Mouse (Mus musculus): ENCODE results near the gene Fam57b. TPM values are rescaled to one million over a fixed set of nuclear protein-coding genes. Genes with fewer than 3 reads are reported as not detected.

Gene Fam57b
- polyA plus RNA-seq, 1 experiment from 2014 or later = not detected

DNA sequence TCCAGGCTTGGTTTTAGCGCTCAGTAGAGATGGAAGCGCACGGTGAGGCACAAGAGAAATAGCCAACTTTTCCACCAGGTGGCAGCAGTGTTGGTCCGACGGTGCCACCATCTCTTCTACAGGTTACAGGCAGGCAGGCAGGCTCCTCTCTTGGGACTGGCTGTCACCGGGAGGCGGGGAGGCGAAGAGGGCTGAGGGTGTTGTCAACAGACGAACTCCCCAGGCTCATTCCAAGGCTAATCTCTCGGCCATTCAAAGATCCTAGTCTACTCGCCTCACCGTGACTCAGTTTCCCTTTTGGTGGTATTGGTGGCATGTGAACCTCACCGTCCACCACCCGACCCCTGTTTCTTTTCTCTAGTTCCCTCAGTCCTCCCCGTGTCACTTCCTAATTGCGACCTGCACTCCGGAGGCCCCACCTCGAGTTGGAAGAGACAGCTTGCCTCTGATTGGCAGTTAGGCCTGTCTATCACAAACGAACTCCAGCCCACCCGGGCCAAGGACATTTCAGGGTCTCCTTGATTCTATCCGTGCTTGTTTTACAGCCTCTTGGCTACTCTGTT lies 34.6 kb downstream of the Fam57b start:
- 1% methylated on average over 21 of the region's 21 CpGs for WGBS
- Histone ChIP-seq H3K36me3 (ENCODE audit: control insufficient read depth, insufficient read depth, low read length) (no peaks in the 10 kb centered on the region), H3K4me2 (ENCODE audit: low read depth, severe bottlenecking) (peak overlapping the region; percentile 37; the same call in 1 of the 2 replicates), H3K9ac (ENCODE audit: low read length) (no peak overlapping the region), H3K4me3 (ENCODE audit: low read depth, low read length) (peak overlapping the region; percentile 18; the same call in 1 of the 2 replicates), H3K27ac (replicated peaks; ENCODE audit: low read depth, low read length) (no peak overlapping the region), H3K27me3 (ENCODE audit: control insufficient read depth, insufficient read depth, low read length) (no peaks in the 10 kb centered on the region), H3K4me1 (ENCODE audit: control insufficient read depth, insufficient read depth, low read length) (peaks cover 5% of the 10 kb centered on the region; the same call in 1 of the 2 replicates), H3K9me3 (ENCODE audit: control insufficient read depth, low read length) (no peaks in the 10 kb centered on the region)
- peak; percentile 57; the same call in 1 of the 2 replicates for ATAC-seq (ENCODE audit: insufficient number of reproducible peaks, low FRiP score, low TSS enrichment, low read depth)
- peak; percentile 85 for DNase-seq (ENCODE audit: low spot score)

DNA sequence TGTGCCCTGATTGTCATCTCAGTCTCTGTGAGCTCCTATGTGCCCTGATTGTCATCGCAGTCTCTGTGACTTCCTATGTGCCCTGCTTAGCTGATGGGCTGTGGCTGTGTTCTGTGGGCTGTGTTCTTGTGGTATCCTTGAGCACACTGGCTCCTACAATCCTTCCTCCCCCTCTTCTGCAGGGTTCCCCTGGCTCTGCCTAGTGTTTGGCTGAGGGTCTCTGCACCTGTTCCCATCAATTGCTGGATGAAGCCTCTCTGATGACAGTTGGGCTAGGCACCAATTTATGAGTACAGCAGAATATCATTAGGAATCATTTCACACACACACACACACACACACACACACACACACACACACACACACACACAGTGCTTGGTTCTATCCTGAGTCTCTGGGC lies 35.8 kb downstream of the Fam57b start:
- no peaks in the 10 kb centered on the region for H3K36me3 ChIP-seq (ENCODE audit: control insufficient read depth, insufficient read depth, low read length)
- H3K4me2 ChIP-seq (ENCODE audit: low read depth, severe bottlenecking) = no peak overlapping the region
- no peak overlapping the region for H3K4me3 ChIP-seq (ENCODE audit: low read depth, low read length)
- no peak for ATAC-seq (ENCODE audit: insufficient number of reproducible peaks, low FRiP score, low TSS enrichment, low read depth)
- no peak overlapping the region for H3K9ac ChIP-seq (ENCODE audit: low read length)
- H3K27me3 ChIP-seq (ENCODE audit: control insufficient read depth, insufficient read depth, low read length) = no peaks in the 10 kb centered on the region
- peaks cover 5% of the 10 kb centered on the region; the same call in 1 of the 2 replicates for H3K4me1 ChIP-seq (ENCODE audit: control insufficient read depth, insufficient read depth, low read length)
- WGBS = 94% methylated on average over 1 of the region's 1 CpGs
- no peak for DNase-seq (ENCODE audit: low spot score)
- no peak overlapping the region for H3K27ac ChIP-seq (replicated peaks; ENCODE audit: low read depth, low read length)
- H3K9me3 ChIP-seq (ENCODE audit: control insufficient read depth, low read length) = no peaks in the 10 kb centered on the region

DNA sequence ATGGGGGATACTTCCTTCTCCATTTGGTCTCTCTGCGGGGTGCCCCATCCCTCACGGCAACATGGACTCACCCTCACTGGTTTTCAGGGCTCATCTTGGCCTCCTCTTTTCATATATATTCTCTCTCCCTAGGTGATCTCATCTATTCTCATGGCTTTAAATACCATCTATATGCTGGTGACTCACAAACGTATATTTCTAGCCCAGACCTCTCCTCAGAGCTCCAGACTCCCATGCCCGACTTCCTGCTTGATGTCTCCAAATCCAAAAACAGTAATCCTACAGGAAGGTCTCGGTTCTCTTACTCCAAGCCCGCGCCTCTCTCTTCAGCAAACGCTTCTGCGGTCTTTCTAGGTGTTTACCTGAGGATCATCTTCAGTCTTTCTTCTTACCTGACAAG lies 45.8 kb downstream of the Fam57b start:
- H3K4me2 ChIP-seq (ENCODE audit: low read depth, severe bottlenecking) = no peak overlapping the region
- peaks cover 9% of the 10 kb centered on the region for H3K4me1 ChIP-seq (ENCODE audit: control insufficient read depth, insufficient read depth, low read length)
- DNase-seq (ENCODE audit: low spot score) (no peak), ATAC-seq (ENCODE audit: insufficient number of reproducible peaks, low FRiP score, low TSS enrichment, low read depth) (no peak)
- no peaks in the 10 kb centered on the region for H3K36me3 ChIP-seq (ENCODE audit: control insufficient read depth, insufficient read depth, low read length)
- no peaks in the 10 kb centered on the region for H3K9me3 ChIP-seq (ENCODE audit: control insufficient read depth, low read length)
- no peak overlapping the region for H3K4me3 ChIP-seq (ENCODE audit: low read depth, low read length)
- H3K27ac ChIP-seq (replicated peaks; ENCODE audit: low read depth, low read length) = no peak overlapping the region
- WGBS = 76% methylated on average over 9 of the region's 9 CpGs
- H3K27me3 ChIP-seq (ENCODE audit: control insufficient read depth, insufficient read depth, low read length) = peaks cover 10% of the 10 kb centered on the region
- no peak overlapping the region for H3K9ac ChIP-seq (ENCODE audit: low read length)

DNA sequence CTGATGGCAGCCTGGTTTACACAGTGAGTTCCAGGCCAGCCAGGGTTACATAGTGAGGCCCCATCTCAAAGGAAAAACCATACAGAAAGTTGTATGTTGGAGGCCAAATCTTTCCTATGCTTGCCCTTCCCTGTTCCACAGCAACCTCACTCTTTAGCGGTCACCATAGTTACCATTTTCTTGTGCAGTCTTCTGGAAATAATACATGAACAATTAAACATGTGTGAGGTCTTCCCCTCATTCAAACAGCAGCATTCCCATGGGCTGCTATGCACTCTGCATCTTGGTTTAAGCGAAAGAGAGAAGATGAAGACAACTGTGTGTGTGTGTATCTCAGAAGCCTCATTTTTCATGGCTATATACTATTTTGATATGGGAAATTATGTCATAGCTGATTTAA lies 48.0 kb downstream of the Fam57b start:
- 90% methylated on average over 2 of the region's 2 CpGs for WGBS
- no peaks in the 10 kb centered on the region for H3K9me3 ChIP-seq (ENCODE audit: control insufficient read depth, low read length)
- H3K27me3 ChIP-seq (ENCODE audit: control insufficient read depth, insufficient read depth, low read length) = peaks cover 32% of the 10 kb centered on the region
- no peak for DNase-seq (ENCODE audit: low spot score)
- no peak for ATAC-seq (ENCODE audit: insufficient number of reproducible peaks, low FRiP score, low TSS enrichment, low read depth)
- H3K4me3 ChIP-seq (ENCODE audit: low read depth, low read length) = no peak overlapping the region
- peaks cover 13% of the 10 kb centered on the region for H3K4me1 ChIP-seq (ENCODE audit: control insufficient read depth, insufficient read depth, low read length)
- H3K36me3 ChIP-seq (ENCODE audit: control insufficient read depth, insufficient read depth, low read length) = no peaks in the 10 kb centered on the region
- H3K4me2 ChIP-seq (ENCODE audit: low read depth, severe bottlenecking) = no peak overlapping the region
- H3K9ac ChIP-seq (ENCODE audit: low read length) = no peak overlapping the region
- H3K27ac ChIP-seq (replicated peaks; ENCODE audit: low read depth, low read length) = no peak overlapping the region

DNA sequence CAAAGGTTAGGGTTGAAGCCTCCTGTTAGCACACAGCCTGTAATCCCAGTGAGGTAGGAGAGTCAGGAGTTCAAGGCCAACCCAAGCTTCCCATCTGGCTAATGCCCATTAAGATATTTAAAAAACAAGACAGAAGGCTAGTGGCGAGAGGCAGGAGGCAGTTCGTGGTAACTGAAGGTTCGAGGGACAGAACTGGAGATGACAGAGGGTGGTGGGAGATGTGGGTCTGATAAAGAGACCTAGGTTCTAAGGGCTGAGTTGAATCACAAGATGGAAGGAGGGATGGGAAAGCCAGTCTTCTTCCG lies 49.6 kb downstream of the Fam57b start, which contains the start of gene Doc2a:
Gene Doc2a (plus strand): TSS at position 301 of the 305 bp plus-strand sequence.
- Histone ChIP-seq H3K27me3 (ENCODE audit: control insufficient read depth, insufficient read depth, low read length) (peaks cover 32% of the 10 kb centered on the region), H3K9me3 (ENCODE audit: control insufficient read depth, low read length) (no peaks in the 10 kb centered on the region), H3K36me3 (ENCODE audit: control insufficient read depth, insufficient read depth, low read length) (no peaks in the 10 kb centered on the region; the same call in 1 of the 2 replicates), H3K9ac (ENCODE audit: low read length) (peak within 1 kb of the TSS; percentile 62), H3K4me3 (ENCODE audit: low read depth, low read length) (peak within 1 kb of the TSS; percentile 52), H3K4me2 (ENCODE audit: low read depth, severe bottlenecking) (peak within 1 kb of the TSS; percentile 100), H3K27ac (replicated peaks; ENCODE audit: low read depth, low read length) (no peak within 1 kb of the TSS), H3K4me1 (ENCODE audit: control insufficient read depth, insufficient read depth, low read length) (peaks cover 13% of the 10 kb centered on the region)
- ATAC-seq (ENCODE audit: insufficient number of reproducible peaks, low FRiP score, low TSS enrichment, low read depth) (no peak), DNase-seq (ENCODE audit: low spot score) (no peak)
- 32% methylated on average over 4 of the region's 4 CpGs for WGBS

DNA sequence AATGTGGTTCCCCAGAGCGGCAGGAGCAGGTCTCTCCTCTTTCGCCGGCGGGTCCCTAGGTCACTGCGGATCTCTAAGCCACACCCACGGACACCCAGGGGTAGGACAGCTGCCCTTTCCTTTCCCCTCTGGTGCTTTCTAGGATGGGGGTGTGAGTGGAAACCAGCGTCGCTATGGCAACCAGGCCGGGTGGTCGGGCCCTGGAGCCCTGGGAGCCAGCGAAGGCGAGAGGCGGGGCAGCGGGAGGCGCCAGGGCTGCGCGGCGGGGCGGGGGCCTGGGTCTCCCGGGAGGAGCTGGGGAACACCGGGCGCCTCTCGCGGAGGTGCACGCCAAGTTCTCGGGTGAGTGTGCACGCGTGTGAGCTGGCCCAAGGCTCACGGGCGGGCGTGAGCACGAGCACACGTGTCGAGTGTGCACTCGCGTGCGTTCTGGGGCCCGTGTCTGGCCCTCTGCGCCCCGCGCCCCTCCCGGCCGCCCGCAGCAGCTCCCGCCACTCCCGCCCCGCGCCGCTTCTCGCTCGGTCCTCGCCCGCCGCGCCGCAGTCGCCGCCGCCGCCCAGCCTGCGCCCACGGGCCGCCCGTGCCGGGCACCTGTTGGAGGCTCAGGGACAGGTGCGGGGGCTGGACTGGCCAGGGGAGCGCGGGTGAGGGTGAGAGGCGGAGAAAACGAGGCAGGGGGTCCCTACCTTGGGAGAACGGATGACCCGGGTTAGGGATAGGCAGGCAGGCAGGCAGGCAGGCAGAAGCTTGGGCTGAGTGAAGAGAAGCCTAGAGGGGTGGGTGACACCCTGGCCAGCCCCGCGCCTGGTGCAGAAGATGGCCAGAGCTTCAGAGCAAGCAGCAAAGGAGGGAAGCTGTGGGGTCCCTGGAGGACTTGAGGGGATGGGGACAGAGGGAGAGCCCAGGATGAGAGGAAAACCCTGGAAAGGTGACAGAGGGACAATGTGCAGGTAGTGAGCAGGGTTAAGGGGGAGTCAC lies 50.2 kb downstream of the Fam57b start:
- peak; percentile 31; the same call in 1 of the 2 replicates for ATAC-seq (ENCODE audit: insufficient number of reproducible peaks, low FRiP score, low TSS enrichment, low read depth)
- H3K27ac ChIP-seq (replicated peaks; ENCODE audit: low read depth, low read length) = no peak overlapping the region
- H3K4me1 ChIP-seq (ENCODE audit: control insufficient read depth, insufficient read depth, low read length) = peaks cover 13% of the 10 kb centered on the region

DNA sequence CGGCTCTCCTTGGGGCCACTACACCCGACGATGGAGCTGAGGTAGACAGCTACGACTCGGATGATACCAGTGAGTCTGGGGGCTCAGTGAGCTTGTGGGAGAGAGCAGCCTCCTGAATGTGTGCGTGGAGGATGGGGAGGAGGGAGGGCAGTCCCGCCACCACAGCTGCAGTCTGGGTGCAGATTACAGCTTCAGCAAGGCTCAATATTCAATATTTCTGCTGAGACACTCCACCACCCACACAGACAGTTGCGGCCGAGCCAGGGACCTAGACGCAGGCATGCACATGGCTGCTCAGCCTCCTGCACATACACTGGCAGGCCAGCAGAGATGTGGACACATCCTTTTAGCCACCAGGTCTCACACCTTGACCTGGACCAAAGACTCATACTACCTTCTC lies 51.3 kb downstream of the Fam57b start:
- 28% methylated on average over 10 of the region's 10 CpGs for WGBS
- peak overlapping the region; percentile 30; the same call in 1 of the 2 replicates for H3K9ac ChIP-seq (ENCODE audit: low read length)
- peaks cover 13% of the 10 kb centered on the region for H3K4me1 ChIP-seq (ENCODE audit: control insufficient read depth, insufficient read depth, low read length)

More for the DNA sequence above, 50.2 kb downstream of the Fam57b start:
- H3K4me2 ChIP-seq (ENCODE audit: low read depth, severe bottlenecking) = peak overlapping the region; percentile 100
- no peaks in the 10 kb centered on the region for H3K9me3 ChIP-seq (ENCODE audit: control insufficient read depth, low read length)
- peaks cover 6% of the 10 kb centered on the region for H3K36me3 ChIP-seq (ENCODE audit: control insufficient read depth, insufficient read depth, low read length)
- peak overlapping the region; percentile 62 for H3K9ac ChIP-seq (ENCODE audit: low read length)
- peak overlapping the region; percentile 52 for H3K4me3 ChIP-seq (ENCODE audit: low read depth, low read length)
- under 1% methylated on average over 62 of the region's 74 CpGs for WGBS
- H3K27me3 ChIP-seq (ENCODE audit: control insufficient read depth, insufficient read depth, low read length) = peaks cover 32% of the 10 kb centered on the region
- peak; percentile 71 for DNase-seq (ENCODE audit: low spot score)

DNA sequence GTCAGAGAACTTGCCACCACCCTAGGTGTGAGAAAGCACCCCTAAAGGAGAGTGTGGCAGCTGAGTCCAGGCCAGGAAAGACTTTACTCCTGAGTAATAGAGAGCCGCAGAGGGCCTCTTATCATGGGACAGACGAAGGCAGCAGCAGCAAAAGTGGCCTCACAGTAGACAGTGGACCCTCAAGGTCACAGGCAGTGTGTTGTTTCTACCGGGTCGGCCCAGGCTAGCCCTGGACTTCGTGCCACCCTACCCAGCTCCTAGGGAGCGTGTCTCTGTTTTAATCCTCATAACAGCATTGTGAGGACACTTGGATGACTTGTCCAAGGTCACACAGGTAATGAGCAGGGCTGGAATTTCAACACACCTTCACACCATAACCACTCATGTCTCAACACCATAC lies 52.7 kb downstream of the Fam57b start:
- ATAC-seq (ENCODE audit: insufficient number of reproducible peaks, low FRiP score, low TSS enrichment, low read depth) (no peak), DNase-seq (ENCODE audit: low spot score) (no peak)
- Histone ChIP-seq H3K4me1 (ENCODE audit: control insufficient read depth, insufficient read depth, low read length) (peaks cover 13% of the 10 kb centered on the region), H3K4me2 (ENCODE audit: low read depth, severe bottlenecking) (no peak overlapping the region), H3K27me3 (ENCODE audit: control insufficient read depth, insufficient read depth, low read length) (peaks cover 32% of the 10 kb centered on the region), H3K9me3 (ENCODE audit: control insufficient read depth, low read length) (no peaks in the 10 kb centered on the region), H3K36me3 (ENCODE audit: control insufficient read depth, insufficient read depth, low read length) (peaks cover 16% of the 10 kb centered on the region), H3K9ac (ENCODE audit: low read length) (no peak overlapping the region), H3K27ac (replicated peaks; ENCODE audit: low read depth, low read length) (no peak overlapping the region), H3K4me3 (ENCODE audit: low read depth, low read length) (no peak overlapping the region)
- 84% methylated on average over 6 of the region's 6 CpGs for WGBS

More for the DNA sequence above, 51.3 kb downstream of the Fam57b start:
- Histone ChIP-seq H3K27ac (replicated peaks; ENCODE audit: low read depth, low read length) (no peak overlapping the region), H3K9me3 (ENCODE audit: control insufficient read depth, low read length) (no peaks in the 10 kb centered on the region), H3K36me3 (ENCODE audit: control insufficient read depth, insufficient read depth, low read length) (peaks cover 11% of the 10 kb centered on the region), H3K4me3 (ENCODE audit: low read depth, low read length) (peak overlapping the region; percentile 8; the same call in 1 of the 2 replicates), H3K4me2 (ENCODE audit: low read depth, severe bottlenecking) (no peak overlapping the region; the same call in 1 of the 2 replicates), H3K27me3 (ENCODE audit: control insufficient read depth, insufficient read depth, low read length) (peaks cover 32% of the 10 kb centered on the region)
- DNase-seq (ENCODE audit: low spot score) (no peak), ATAC-seq (ENCODE audit: insufficient number of reproducible peaks, low FRiP score, low TSS enrichment, low read depth) (no peak)

All from limb, embryonic 11.5 days (tissue).